Mouse (Mus musculus) induced T-regulatory cell, adult 2 months (primary cell): Measurements from ENCODE around the gene Cnot11.
"Not testable (repeated sequence)": the region's sequence is repeated elsewhere in the genome, so short reads cannot be mapped to it uniquely, and the experiment has no call there.

Experiments
- DNase-seq: peaks from one replicate; pipeline ENCODE4 v3.0.0-alpha.2; 2012; ENCODE audit warnings: low read depth

Gene Cnot11

DNA sequence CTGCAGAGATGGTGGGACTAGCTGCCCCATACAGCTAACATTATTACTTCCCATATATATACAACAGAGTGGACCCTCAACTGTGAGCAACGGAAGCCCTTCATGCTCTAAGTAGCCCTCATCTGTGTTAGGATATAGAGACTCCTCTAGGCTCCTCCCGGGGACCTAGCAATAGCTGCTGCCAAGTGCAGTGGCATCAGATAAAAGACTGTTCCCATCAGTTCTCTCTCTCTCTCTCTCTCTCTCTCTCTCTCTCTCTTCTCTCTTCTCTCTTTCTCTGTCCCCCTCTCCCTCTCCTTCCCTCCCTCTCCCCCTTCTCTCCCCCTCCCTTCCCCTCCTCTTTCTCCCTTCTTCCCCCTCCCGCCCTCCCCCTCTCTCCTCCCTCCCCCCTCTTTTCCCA is 46.4 kb downstream of the Cnot11 start:
- no peak for DNase-seq

DNA sequence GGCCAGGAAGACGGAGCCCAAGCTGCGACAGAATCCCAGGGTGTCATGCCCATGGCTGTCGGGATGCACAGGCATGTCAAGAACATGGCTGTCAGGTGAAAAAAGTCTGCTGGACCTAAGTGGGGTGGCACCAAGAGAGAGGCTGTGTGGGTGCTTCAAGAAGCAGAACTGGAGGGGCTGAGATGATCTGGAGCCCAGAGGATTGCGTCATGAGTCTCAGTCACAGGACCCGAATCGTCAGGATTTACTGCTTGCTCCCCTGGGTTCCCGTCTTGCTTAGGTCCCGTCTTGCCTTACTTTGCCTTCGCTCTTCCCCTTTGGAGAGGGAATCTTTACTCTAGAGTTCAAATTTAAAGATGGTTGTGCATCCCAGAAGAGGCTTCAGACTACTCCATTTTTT is 48.4 kb downstream of the Cnot11 start:
- no peak for DNase-seq

DNA sequence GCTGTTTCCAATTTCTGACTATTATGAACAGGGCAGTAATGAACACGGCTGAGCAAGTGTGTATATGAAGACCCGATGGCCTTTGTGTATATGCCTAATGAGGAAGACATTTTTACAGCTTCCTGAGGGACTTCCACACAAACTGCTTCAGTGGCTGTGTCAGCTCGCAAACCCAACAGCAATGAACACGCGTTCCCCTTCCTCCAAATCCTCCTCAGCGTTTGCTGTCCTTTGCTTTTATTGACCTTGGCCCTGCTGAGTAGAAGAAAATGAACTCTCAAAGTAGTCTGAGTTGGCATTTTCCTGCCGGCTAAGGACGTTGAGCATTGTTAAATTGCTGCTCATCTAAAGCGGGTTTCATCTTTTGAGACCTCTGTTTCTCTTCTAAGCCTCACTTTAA is 50.6 kb downstream of the Cnot11 start:
- DNase-seq: no peak

DNA sequence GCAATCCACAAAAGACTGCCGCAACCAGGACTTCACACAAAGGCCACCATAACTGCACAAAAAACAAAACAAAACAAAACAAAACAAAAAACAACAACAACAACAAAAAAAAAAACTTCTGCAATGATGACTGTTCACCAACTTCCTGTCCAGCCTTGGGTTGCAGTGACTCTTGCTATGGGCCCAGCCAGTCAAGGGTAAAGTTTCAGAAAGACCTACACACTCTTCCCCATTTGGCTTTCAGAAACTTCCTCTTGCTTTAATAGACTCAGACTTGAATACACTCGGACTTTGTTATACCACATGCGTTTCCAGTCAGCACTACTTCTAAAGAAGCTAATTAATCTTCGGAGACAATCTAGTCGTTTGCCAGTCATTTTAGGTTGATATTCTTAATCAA is 55.4 kb downstream of the Cnot11 start:
- no peak for DNase-seq

- DNase-seq: not testable (repeated sequence)
These were observed 56.8 kb downstream of the Cnot11 start for GRCm38 (mm10) chr1:39591557-39591956.

GRCm38 (mm10) chr1:39592090-39592489 is 57.3 kb downstream of the Cnot11 start:
- DNase-seq: no peak

DNA sequence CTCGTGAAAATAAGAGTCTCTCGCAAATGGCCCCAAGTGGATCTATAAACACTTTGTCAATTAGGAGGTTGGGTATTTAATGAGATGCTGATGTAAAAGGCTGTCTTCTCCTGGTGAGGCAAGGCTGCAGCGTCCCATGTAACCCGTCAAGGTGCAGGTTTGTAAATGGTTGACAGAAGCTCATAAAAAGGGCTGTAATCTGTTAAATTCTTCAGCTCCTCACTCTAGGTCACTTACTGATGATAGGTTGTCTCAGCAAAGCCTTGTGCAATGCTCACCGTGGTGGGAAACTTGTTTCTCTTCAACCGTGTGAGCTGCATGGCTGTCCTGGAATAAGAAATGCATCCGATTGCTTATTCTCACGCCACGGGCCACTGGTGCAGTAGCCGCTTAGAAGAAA is 59.0 kb downstream of the Cnot11 start:
- DNase-seq: no peak
